Comparison of ENCODE assay signal across 15 mouse cellular contexts in the genomic region with DNA sequence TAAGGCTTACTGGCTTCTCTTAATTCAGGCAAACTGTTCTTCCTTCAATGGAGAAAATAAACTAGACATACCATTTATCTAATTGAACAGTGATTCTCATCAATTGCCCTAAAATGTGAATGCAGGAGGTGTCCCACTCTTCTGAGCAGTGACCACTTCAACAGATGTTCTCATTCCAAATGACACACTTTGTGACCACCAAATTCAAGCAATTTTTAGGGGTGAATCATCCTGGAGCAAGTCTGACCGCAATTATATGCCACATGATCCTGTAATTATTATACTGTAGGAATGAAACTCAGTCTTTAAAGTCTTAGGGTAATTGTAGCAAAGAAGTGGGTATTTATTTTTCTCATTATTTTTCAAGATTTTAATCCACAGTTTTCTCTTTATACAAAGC. TPM values are rescaled to one million over a fixed set of nuclear protein-coding genes. Genes with fewer than 3 reads are reported as not detected.
DNase-seq lines count a peak whose midpoint lies in the region; ATAC-seq and TF ChIP-seq lines count a peak whose summit lies in the region.
"Had no signal": no experiment of that assay in that cellular context is flagged by ENCODE, and none has a peak within 500 bp of the region (broad histone marks: within the 10 kb centered on the region; RNA-seq: fewer than 3 reads in every experiment).

No protein-coding gene starts in this region.

- no peak overlapping the region for H3K9ac ChIP-seq in liver, embryonic 11.5 days (ENCODE audit: low read depth, low read length)
- H3K9ac ChIP-seq in liver, postnatal 0 days (replicated peaks), result no peak overlapping the region
- H3K9ac ChIP-seq in embryonic facial prominence, embryonic 14.5 days (ENCODE audit: low read depth, low read length), result peak overlapping the region; percentile 80
- no peak overlapping the region for H3K9ac ChIP-seq in midbrain, embryonic 14.5 days (replicated peaks; ENCODE audit: low read length)
- H3K9ac ChIP-seq: midbrain, embryonic 15.5 days had no signal

- H3K4me3 ChIP-seq in heart, embryonic 10.5 days, result peak overlapping the region; percentile 68; the same call in 1 of the 2 replicates
- H3K4me3 ChIP-seq in liver, embryonic 11.5 days (ENCODE audit: low read depth, low read length), result no peak overlapping the region
- no peak overlapping the region for H3K4me3 ChIP-seq in liver, postnatal 0 days (ENCODE audit: low read depth, low read length)
- H3K4me3 ChIP-seq in embryonic facial prominence, embryonic 14.5 days (ENCODE audit: low read depth, low read length), result peak overlapping the region; percentile 57
- peak overlapping the region; percentile 55 for H3K4me3 ChIP-seq in myocyte
- H3K4me3 ChIP-seq in midbrain, embryonic 14.5 days (replicated peaks; ENCODE audit: low read depth, low read length), result no peak overlapping the region
- H3K4me3 ChIP-seq: midbrain, embryonic 15.5 days had no signal

- TF ChIP-seq POLR2A in myocyte (IDR thresholded peaks at IDR 0.05; ENCODE audit: insufficient read length, low read depth), result no peak

- no peaks in the 10 kb centered on the region for H3K27me3 ChIP-seq in heart, embryonic 10.5 days (ENCODE audit: insufficient read depth, poor library complexity, severe bottlenecking)
- H3K27me3 ChIP-seq in liver, embryonic 11.5 days (replicated peaks; ENCODE audit: control insufficient read depth, insufficient read depth, low read length), result peaks cover 5% of the 10 kb centered on the region
- H3K27me3 ChIP-seq in liver, postnatal 0 days (ENCODE audit: insufficient read depth, low read length), result peaks cover 11% of the 10 kb centered on the region; the same call in 1 of the 2 replicates
- no peaks in the 10 kb centered on the region for H3K27me3 ChIP-seq in embryonic facial prominence, embryonic 14.5 days (replicated peaks; ENCODE audit: control insufficient read depth, insufficient read depth, low read length)
- no peaks in the 10 kb centered on the region for H3K27me3 ChIP-seq in myocyte (ENCODE audit: control insufficient read depth, insufficient read depth, insufficient read length)
- H3K27me3 ChIP-seq in midbrain, embryonic 14.5 days (ENCODE audit: control insufficient read depth, insufficient read depth, low read length), result peaks cover 4% of the 10 kb centered on the region; the same call in 1 of the 2 replicates

- TF ChIP-seq EP300 in liver, postnatal 0 days (IDR thresholded peaks at IDR 0.05; ENCODE audit: low read depth), result no peak

- no peak for DNase-seq in heart, embryonic 10.5 days (ENCODE audit: low spot score)
- no peak for DNase-seq in heart, postnatal 14 days
- no peak for DNase-seq in liver, embryonic 11.5 days (ENCODE audit: low spot score)
- no peak for DNase-seq in liver, postnatal 0 days
- no peak for DNase-seq in embryonic facial prominence, embryonic 14.5 days (ENCODE audit: low spot score)
- DNase-seq in midbrain, embryonic 14.5 days, result no peak
- DNase-seq in left cerebral cortex, postnatal 36 days (ENCODE audit: low spot score in 2 of 2), result no peak
- DNase-seq: adrenal gland, postnatal 25 days; B cell, adult 2 months; cerebellum, adult 11-12 months; layer of hippocampus, adult 9-11 months; lung, postnatal 14 days had no signal

- no peak for ATAC-seq in liver, embryonic 11.5 days (replicated peaks; ENCODE audit: low FRiP score)
- no peak for ATAC-seq in liver, postnatal 0 days
- no peak for ATAC-seq in embryonic facial prominence, embryonic 14.5 days (ENCODE audit: low read depth)
- no peak for ATAC-seq in midbrain, embryonic 14.5 days (ENCODE audit: low FRiP score, low TSS enrichment)
- ATAC-seq: hindbrain, embryonic 16.5 days; midbrain, embryonic 15.5 days had no signal

- H3K79me2 ChIP-seq in myocyte (ENCODE audit: control insufficient read depth, insufficient read depth), result peaks cover 30% of the 10 kb centered on the region

- no peak for TF ChIP-seq CTCF in liver, postnatal 0 days (IDR thresholded peaks at IDR 0.05; ENCODE audit: low read depth)

- H3ac ChIP-seq in myocyte (ENCODE audit: control insufficient read depth, insufficient read length), result no peak overlapping the region

- 0 out of 2 replicates have a peak, but pooled peaks cover 2% of the 10 kb centered on the region for H3K36me3 ChIP-seq in heart, embryonic 10.5 days
- H3K36me3 ChIP-seq in liver, embryonic 11.5 days (ENCODE audit: control insufficient read depth, insufficient read depth, low read length), result no peaks in the 10 kb centered on the region
- H3K36me3 ChIP-seq in liver, postnatal 0 days (replicated peaks; ENCODE audit: insufficient read depth, low read length), result no peaks in the 10 kb centered on the region
- H3K36me3 ChIP-seq in embryonic facial prominence, embryonic 14.5 days (ENCODE audit: control insufficient read depth, insufficient read depth, low read length), result peaks cover 29% of the 10 kb centered on the region
- H3K36me3 ChIP-seq in myocyte (ENCODE audit: control insufficient read depth, insufficient read depth), result peaks cover 23% of the 10 kb centered on the region
- H3K36me3 ChIP-seq in midbrain, embryonic 14.5 days (ENCODE audit: control insufficient read depth, insufficient read depth, low read length), result no peaks in the 10 kb centered on the region
- H3K36me3 ChIP-seq: midbrain, embryonic 15.5 days had no signal

- H3K27ac ChIP-seq in heart, embryonic 10.5 days, result no peak overlapping the region
- H3K27ac ChIP-seq in liver, embryonic 11.5 days (ENCODE audit: low read depth, low read length), result no peak overlapping the region
- H3K27ac ChIP-seq in liver, postnatal 0 days (ENCODE audit: low read depth), result no peak overlapping the region
- peak overlapping the region; percentile 92 for H3K27ac ChIP-seq in embryonic facial prominence, embryonic 14.5 days (replicated peaks; ENCODE audit: low read depth, low read length)
- H3K27ac ChIP-seq in midbrain, embryonic 14.5 days (replicated peaks; ENCODE audit: low read depth, low read length), result no peak overlapping the region
- H3K27ac ChIP-seq: midbrain, embryonic 15.5 days had no signal

- H3K4me1 ChIP-seq in heart, embryonic 10.5 days, result peaks cover 24% of the 10 kb centered on the region
- peaks cover 2% of the 10 kb centered on the region; the same call in 1 of the 2 replicates for H3K4me1 ChIP-seq in liver, embryonic 11.5 days (replicated peaks; ENCODE audit: control insufficient read depth, insufficient read depth, low read length)
- peaks cover 6% of the 10 kb centered on the region; the same call in 1 of the 2 replicates for H3K4me1 ChIP-seq in liver, postnatal 0 days (ENCODE audit: insufficient read depth)
- H3K4me1 ChIP-seq in embryonic facial prominence, embryonic 14.5 days (ENCODE audit: control insufficient read depth, insufficient read depth, low read length), result peaks cover 22% of the 10 kb centered on the region
- peaks cover 7% of the 10 kb centered on the region; the same call in 1 of the 2 replicates for H3K4me1 ChIP-seq in midbrain, embryonic 14.5 days (ENCODE audit: control insufficient read depth, insufficient read depth, low read length)

- 92% methylated on average over 1 of the region's 1 CpGs for WGBS in heart, embryonic 10.5 days
- 84% methylated on average over 1 of the region's 1 CpGs for WGBS in liver, embryonic 11.5 days
- 70% methylated on average over 1 of the region's 1 CpGs for WGBS in liver, postnatal 0 days (ENCODE audit: insufficient replicate concordance)
- WGBS in embryonic facial prominence, embryonic 14.5 days, result 47% methylated on average over 1 of the region's 1 CpGs
- whole genome bisulfite sequencing in midbrain, embryonic 14.5 days, result 98% methylated on average over 1 of the region's 1 CpGs

- peak overlapping the region; percentile 68 for H3K4me2 ChIP-seq in liver, embryonic 11.5 days
- no peak overlapping the region for H3K4me2 ChIP-seq in liver, postnatal 0 days (ENCODE audit: low read depth, low read length)
- peak overlapping the region; percentile 66 for H3K4me2 ChIP-seq in embryonic facial prominence, embryonic 14.5 days (ENCODE audit: low read depth, low read length)
- peak overlapping the region; percentile 59 for H3K4me2 ChIP-seq in myocyte (ENCODE audit: low read depth)
- H3K4me2 ChIP-seq in midbrain, embryonic 14.5 days (ENCODE audit: low read length), result no peak overlapping the region
- H3K4me2 ChIP-seq: midbrain, embryonic 15.5 days had no signal

- intact Hi-C loops in heart, postnatal 14 days (cut with DNase I), result loop anchor here (2.0 to 5.0 kb wide), 2 partner anchors 50 to 89 kb away; no protein-coding TSS in a partner anchor
- intact Hi-C loops in left cerebral cortex, postnatal 36 days (cut with DNase I), result loop anchor here (5.0 kb wide), 1 partner anchor 90 kb away; no protein-coding TSS in a partner anchor

- H3K9me3 ChIP-seq in heart, embryonic 10.5 days, result no peaks in the 10 kb centered on the region
- H3K9me3 ChIP-seq in liver, embryonic 11.5 days (ENCODE audit: control insufficient read depth, low read length), result no peaks in the 10 kb centered on the region
- no peaks in the 10 kb centered on the region for H3K9me3 ChIP-seq in liver, postnatal 0 days (ENCODE audit: low read length)
- no peaks in the 10 kb centered on the region for H3K9me3 ChIP-seq in embryonic facial prominence, embryonic 14.5 days (ENCODE audit: control insufficient read depth, low read length)
- no peaks in the 10 kb centered on the region for H3K9me3 ChIP-seq in midbrain, embryonic 14.5 days (ENCODE audit: control insufficient read depth, low read length)
- H3K9me3 ChIP-seq: midbrain, embryonic 15.5 days had no signal

TF ChIP-seq in myocyte, 11 proteins besides CTCF, POLR2A, EP300 and RAD21 (continues in another document):
- TF ChIP-seq E2F4 (IDR thresholded peaks at IDR 0.05; ENCODE audit: insufficient read depth) (no peak), MYOG (IDR thresholded peaks at IDR 0.05; ENCODE audit: control insufficient read depth in 1 of 3, insufficient read depth in 1 of 3, insufficient read length in 2 of 3, low read depth in 2 of 3) (no peak), MYOD1 (IDR thresholded peaks at IDR 0.05; ENCODE audit: control insufficient read depth in 1 of 3, insufficient read length in 2 of 3, low read depth in 2 of 3) (peak in 2 of 3 experiments; percentile 14 to 28), SRF (IDR thresholded peaks at IDR 0.05; ENCODE audit: control insufficient read depth, insufficient read length, low read depth) (no peak), TCF3 (IDR thresholded peaks at IDR 0.05; ENCODE audit: insufficient read length, low read depth) (no peak), CEBPB (IDR thresholded peaks at IDR 0.05; ENCODE audit: insufficient read depth, poor library complexity, severe bottlenecking) (no peak), TCF12 (IDR thresholded peaks at IDR 0.05; ENCODE audit: insufficient read depth, poor library complexity, severe bottlenecking) (no peak)

RNA-seq across cellular contexts. Expression of gene Col1a2, which starts 2.7 kb away (rescaled TPM):
- polyA plus RNA-seq in heart, embryonic 10.5 days (2016; fragmentation: Nextera tagmentation; extraction: Ambion mirVana), result 88.7 and 175 TPM in 2 replicates
- total RNA-seq in heart, postnatal 14 days (2021), result 100 to 1,000 TPM; 351 to 400 TPM
- polyA plus RNA-seq in liver, embryonic 11.5 days (2014; fragmentation: Nextera tagmentation; extraction: Ambion mirVana), result 144 and 156 TPM in 2 replicates
- polyA plus RNA-seq in liver, postnatal 0 days (2015; fragmentation: Nextera tagmentation; extraction: Ambion mirVana), result 21.9 and 24.8 TPM in 2 replicates
- 2,526 and 3,098 TPM in 2 replicates for polyA plus RNA-seq in embryonic facial prominence, embryonic 14.5 days (2014; fragmentation: Nextera tagmentation; extraction: Ambion mirVana)
- 627 TPM for polyA plus RNA-seq in myocyte (2012; fragmentation: generic; extraction: Trizol)
- polyA plus RNA-seq in midbrain, embryonic 14.5 days (2014; fragmentation: Nextera tagmentation; extraction: Ambion mirVana), result 2.4 and 88.1 TPM in 2 replicates
- total RNA-seq in left cerebral cortex, postnatal 36 days (2021), result 10 to 100 TPM; 21.4 to 26.5 TPM

Comparison
In these comparisons a context has a peak if more than half of its experiments do, and no peak if none do; other contexts are left out.
1. H3K4me2 ChIP-seq: peak in liver, embryonic 11.5 days (single experiment), embryonic facial prominence, embryonic 14.5 days (single experiment) and myocyte (single experiment); none in liver, postnatal 0 days (single experiment) and midbrain, embryonic 14.5 days (single experiment).
2. H3K4me3 ChIP-seq: peak in heart, embryonic 10.5 days (single experiment), embryonic facial prominence, embryonic 14.5 days (single experiment) and myocyte (single experiment); none in liver, embryonic 11.5 days (single experiment), liver, postnatal 0 days (single experiment) and midbrain, embryonic 14.5 days (single experiment).